ENCODE assay signal across 23 mouse cellular contexts in the genomic region with DNA sequence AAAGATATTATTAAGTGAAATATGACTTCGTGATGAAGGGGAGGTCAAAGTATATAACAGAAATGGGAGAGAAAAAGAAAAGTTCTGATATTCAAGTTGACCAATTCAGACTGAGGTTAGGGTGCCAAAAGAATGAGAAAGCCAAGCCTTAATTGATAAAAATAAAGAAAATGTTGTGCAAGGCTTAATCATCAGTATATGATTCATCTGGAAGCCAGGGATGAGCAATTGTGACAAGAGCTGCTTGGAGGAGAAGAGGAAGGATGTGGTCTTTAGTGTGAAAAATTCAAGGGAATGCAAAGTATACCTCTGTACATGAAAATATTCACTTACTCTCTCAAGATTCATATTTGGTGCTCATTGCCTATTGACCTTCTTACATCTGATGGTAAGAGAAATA.
"Had no signal": no experiment of that assay in that cellular context is flagged by ENCODE, and none has a peak within 500 bp of the region (broad histone marks: within the 10 kb centered on the region; RNA-seq: fewer than 3 reads in every experiment).

No protein-coding gene starts in this region.

- DNase-seq: gastrocnemius, postnatal 14 days; gastrocnemius, postnatal 36 days; heart, adult 11 months; heart, adult 2 months; heart, postnatal 14 days; heart, postnatal 36 days; kidney, adult 11 months; kidney, adult 8-10 months; kidney, postnatal 14 days; kidney, postnatal 36 days; left cerebral cortex, postnatal 4 days had no signal

- H3K36me3 ChIP-seq: heart, embryonic 13.5 days; heart, embryonic 15.5 days; hindbrain, embryonic 13.5 days; hindbrain, embryonic 15.5 days; kidney, embryonic 15.5 days; limb, embryonic 13.5 days; limb, embryonic 15.5 days; liver, embryonic 12.5 days had no signal

- H3K4me3 ChIP-seq: heart, adult 2 months; heart, embryonic 13.5 days; heart, embryonic 15.5 days; hindbrain, embryonic 13.5 days; hindbrain, embryonic 15.5 days; kidney, embryonic 15.5 days; layer of hippocampus, adult 2 months; limb, embryonic 13.5 days; limb, embryonic 15.5 days; liver, embryonic 12.5 days had no signal

- H3K4me1 ChIP-seq: heart, embryonic 13.5 days; heart, embryonic 15.5 days; hindbrain, embryonic 13.5 days; hindbrain, embryonic 15.5 days; kidney, embryonic 15.5 days; limb, embryonic 13.5 days; limb, embryonic 15.5 days; liver, embryonic 12.5 days had no signal

- H3K27me3 ChIP-seq: heart, embryonic 13.5 days; heart, embryonic 15.5 days; hindbrain, embryonic 13.5 days; hindbrain, embryonic 15.5 days; kidney, embryonic 15.5 days; limb, embryonic 13.5 days; limb, embryonic 15.5 days; liver, embryonic 12.5 days had no signal

- H3K27ac ChIP-seq: heart, adult 2 months; heart, embryonic 13.5 days; heart, embryonic 15.5 days; hindbrain, embryonic 13.5 days; hindbrain, embryonic 15.5 days; hindbrain, postnatal 0 days; kidney, embryonic 15.5 days; kidney, postnatal 0 days; layer of hippocampus, adult 2 months; limb, embryonic 13.5 days; limb, embryonic 15.5 days; liver, embryonic 12.5 days; liver, embryonic 14.5 days had no signal
